Comparison of ENCODE assay signal across 8 mouse cellular contexts in genomic region chr1:59670641-59671168, GRCm38 (mm10). TPM values are rescaled to one million over a fixed set of nuclear protein-coding genes. Genes with fewer than 3 reads are reported as not detected.
DNase-seq lines count a peak whose midpoint lies in the region; ATAC-seq lines count a peak whose summit lies in the region.

TSS of gene Sumo1 (minus strand) at chr1:59670834.

- under 1% methylated on average over 35 of the region's 36 CpGs for WGBS in hindbrain, embryonic 12.5 days

- H3K4me3 ChIP-seq in hindbrain, embryonic 12.5 days, result peak within 1 kb of the TSS; percentile 99

- peak within 1 kb of the TSS; percentile 100 for H3K9ac ChIP-seq in hindbrain, embryonic 12.5 days

- 0 out of 2 replicates have a peak, but pooled peaks cover 2% of the 10 kb centered on the region for H3K36me3 ChIP-seq in hindbrain, embryonic 12.5 days

- peak within 1 kb of the TSS; percentile 91 for H3K27ac ChIP-seq in hindbrain, embryonic 12.5 days

- peaks cover 15% of the 10 kb centered on the region for H3K4me1 ChIP-seq in hindbrain, embryonic 12.5 days

- peak within 1 kb of the TSS; percentile 83 for H3K4me2 ChIP-seq in hindbrain, embryonic 12.5 days (replicated peaks)

- ATAC-seq in hindbrain, embryonic 12.5 days (ENCODE audit: low FRiP score), result peak; percentile 95

- H3K27me3 ChIP-seq in hindbrain, embryonic 12.5 days, result no peaks in the 10 kb centered on the region

- no peaks in the 10 kb centered on the region for H3K9me3 ChIP-seq in hindbrain, embryonic 12.5 days (replicated peaks)

- peak; percentile 92 for DNase-seq in NIH3T3 (ENCODE audit: low read depth)
- DNase-seq in cerebellum, postnatal 10 days, result peak; percentile 92
- DNase-seq in frontal cortex, postnatal 10 days (ENCODE audit: low spot score in 2 of 2), result peak; percentile 79 to 85
- DNase-seq in layer of hippocampus, postnatal 14 days (ENCODE audit: low spot score in 2 of 2), result peak; percentile 85 to 91
- DNase-seq in lung, postnatal 14 days, result peak; percentile 88
- peak; percentile 81 for DNase-seq in retina, adult 2 months (ENCODE audit: low read depth, low spot score)
- peak; percentile 83 to 86 for DNase-seq in thymus, postnatal 36 days

RNA-seq across cellular contexts. Expression of gene Sumo1, which starts in this region (rescaled TPM):
- polyA plus RNA-seq in hindbrain, embryonic 12.5 days (2016; fragmentation: Nextera tagmentation; extraction: Ambion mirVana), result 415 and 441 TPM in 2 replicates
- 100 to 1,000 TPM; 101 to 105 TPM for total RNA-seq in layer of hippocampus, postnatal 14 days (2021)

Comparison
In these comparisons a context has a peak if more than half of its experiments do, and no peak if none do; other contexts are left out.
1. Peak in every context shown above with its lines: DNase-seq, ATAC-seq, H3K4me3 ChIP-seq and H3K27ac ChIP-seq.